Mouse (Mus musculus) myocyte (in vitro differentiated cells): ENCODE results near the gene Ddx51.
A peak's percentile ranks its signal among the peaks of the same experiment; 100 is the strongest.

Experiments used
- CEBPB ChIP-seq: IDR thresholded peaks from 2 replicates; pipeline ENCODE4 v1.6.1; 2011; ENCODE audit warnings: mild to moderate bottlenecking, moderate library complexity; ENCODE audit not compliant: poor library complexity, insufficient read depth, severe bottlenecking
- E2F4 ChIP-seq: IDR thresholded peaks from one replicate; pipeline ENCODE4 v1.6.1; 2011; ENCODE audit warnings: mild to moderate bottlenecking, control low read depth, moderate library complexity; ENCODE audit not compliant: insufficient read depth
- MAX ChIP-seq: IDR thresholded peaks from one replicate; pipeline ENCODE4 v1.6.1; 2011; ENCODE audit warnings: low read depth, mild to moderate bottlenecking, control low read depth
- MYOD1 ChIP-seq, 3 experiments: IDR thresholded peaks; one replicate each; pipeline ENCODE4 v1.6.1; 2011; ENCODE audit warnings: control low read depth in 2 of 3, low read depth in 2 of 3, mild to moderate bottlenecking in 2 of 3, moderate library complexity in 1 of 3; ENCODE audit not compliant: insufficient read length in 2 of 3, control insufficient read depth in 1 of 3
- MYOG ChIP-seq, 3 experiments: IDR thresholded peaks; one replicate each; pipeline ENCODE4 v1.6.1; 2011; ENCODE audit warnings: control low read depth in 2 of 3, low read depth in 2 of 3, mild to moderate bottlenecking in 2 of 3; ENCODE audit not compliant: insufficient read length in 2 of 3, control insufficient read depth in 1 of 3, insufficient read depth in 1 of 3
- POLR2A ChIP-seq: IDR thresholded peaks from one replicate; pipeline ENCODE4 v1.6.1; 2011; ENCODE audit warnings: low read depth, mild to moderate bottlenecking, control low read depth, moderate library complexity; ENCODE audit not compliant: insufficient read length
- REST ChIP-seq: IDR thresholded peaks from one replicate; pipeline ENCODE4 v1.6.1; 2011; ENCODE audit warnings: mild to moderate bottlenecking, control low read depth, moderate library complexity; ENCODE audit not compliant: insufficient read depth, insufficient read length
- SRF ChIP-seq: IDR thresholded peaks from one replicate; pipeline ENCODE4 v1.6.1; 2011; ENCODE audit warnings: low read depth; ENCODE audit not compliant: control insufficient read depth, insufficient read length
- TCF12 ChIP-seq: IDR thresholded peaks from one replicate; pipeline ENCODE4 v1.6.1; 2011; ENCODE audit warnings: mild to moderate bottlenecking, control low read depth; ENCODE audit not compliant: poor library complexity, insufficient read depth, severe bottlenecking

GRCm38 (mm10) chr5:110665486-110666121, 12.4 kb downstream of the Ddx51 start:
- peak; percentile 31 for TF ChIP-seq POLR2A
- no peak for TF ChIP-seq E2F4
- no peak for TF ChIP-seq SRF
- TF ChIP-seq MAX = no peak
- TF ChIP-seq MYOD1 (IDR thresholded peaks at IDR 0.05; ENCODE audit: control insufficient read depth in 1 of 3, insufficient read length in 2 of 3, low read depth in 2 of 3) = no peak
- no peak for TF ChIP-seq REST
- TF ChIP-seq TCF12 = no peak
- no peak for TF ChIP-seq MYOG (IDR thresholded peaks at IDR 0.05; ENCODE audit: control insufficient read depth in 1 of 3, insufficient read depth in 1 of 3, insufficient read length in 2 of 3, low read depth in 2 of 3)
- TF ChIP-seq CEBPB = no peak
